Mouse (Mus musculus): ENCODE data around the gene Clba1. TPM values are rescaled to one million over a fixed set of nuclear protein-coding genes. Genes with fewer than 3 reads are reported as not detected.

The Clba1 gene
- polyA plus RNA-seq, 1 experiment from 2014 or later, result 6.1 TPM

GRCm38 (mm10) chr12:112804046-112804445 is 4.7 kb upstream of the Clba1 start:
- no peak for ATAC-seq (ENCODE audit: insufficient number of reproducible peaks, insufficient read depth, low FRiP score, low read depth)
- no peak overlapping the region for H3K9ac ChIP-seq (replicated peaks; ENCODE audit: low read depth, low read length)
- WGBS, result 42% methylated on average over 13 of the region's 13 CpGs
- H3K4me1 ChIP-seq (ENCODE audit: control insufficient read depth, insufficient read depth, low read length), result peaks cover 10% of the 10 kb centered on the region; the same call in 1 of the 2 replicates
- no peak overlapping the region for H3K4me2 ChIP-seq (replicated peaks; ENCODE audit: low read depth, low read length)
- no peaks in the 10 kb centered on the region for H3K36me3 ChIP-seq (ENCODE audit: control insufficient read depth, insufficient read depth, low read length)
- H3K27me3 ChIP-seq (ENCODE audit: control insufficient read depth, insufficient read depth, low read length), result 0 out of 2 replicates have a peak, but pooled peaks cover 6% of the 10 kb centered on the region
- H3K9me3 ChIP-seq (ENCODE audit: control insufficient read depth, low read depth, low read length), result no peaks in the 10 kb centered on the region
- H3K27ac ChIP-seq (ENCODE audit: low read length), result no peak overlapping the region
- no peak overlapping the region for H3K4me3 ChIP-seq (ENCODE audit: low read depth, low read length)

GRCm38 (mm10) chr12:112806044-112806443 is 2.7 kb upstream of the Clba1 start:
- 63% methylated on average over 6 of the region's 6 CpGs for WGBS
- no peaks in the 10 kb centered on the region for H3K36me3 ChIP-seq (ENCODE audit: control insufficient read depth, insufficient read depth, low read length)
- no peak overlapping the region for H3K4me2 ChIP-seq (replicated peaks; ENCODE audit: low read depth, low read length)
- H3K27ac ChIP-seq (ENCODE audit: low read length), result no peak overlapping the region
- H3K9me3 ChIP-seq (ENCODE audit: control insufficient read depth, low read depth, low read length), result no peaks in the 10 kb centered on the region
- H3K4me3 ChIP-seq (ENCODE audit: low read depth, low read length), result no peak overlapping the region
- no peak overlapping the region for H3K9ac ChIP-seq (replicated peaks; ENCODE audit: low read depth, low read length)
- 0 out of 2 replicates have a peak, but pooled peaks cover 6% of the 10 kb centered on the region for H3K27me3 ChIP-seq (ENCODE audit: control insufficient read depth, insufficient read depth, low read length)
- ATAC-seq (ENCODE audit: insufficient number of reproducible peaks, insufficient read depth, low FRiP score, low read depth), result no peak
- peaks cover 15% of the 10 kb centered on the region; the same call in 1 of the 2 replicates for H3K4me1 ChIP-seq (ENCODE audit: control insufficient read depth, insufficient read depth, low read length)

- H3K27me3 ChIP-seq (ENCODE audit: control insufficient read depth, insufficient read depth, low read length), result no peaks in the 10 kb centered on the region
- H3K4me1 ChIP-seq (ENCODE audit: control insufficient read depth, insufficient read depth, low read length), result peaks cover 9% of the 10 kb centered on the region; the same call in 1 of the 2 replicates
- H3K36me3 ChIP-seq (ENCODE audit: control insufficient read depth, insufficient read depth, low read length), result no peaks in the 10 kb centered on the region
- ATAC-seq (ENCODE audit: insufficient number of reproducible peaks, insufficient read depth, low FRiP score, low read depth), result no peak
- H3K9ac ChIP-seq (replicated peaks; ENCODE audit: low read depth, low read length), result no peak overlapping the region
- WGBS, result 79% methylated on average over 4 of the region's 4 CpGs
- no peak overlapping the region for H3K4me2 ChIP-seq (replicated peaks; ENCODE audit: low read depth, low read length)
- no peak overlapping the region for H3K4me3 ChIP-seq (ENCODE audit: low read depth, low read length)
- no peaks in the 10 kb centered on the region for H3K9me3 ChIP-seq (ENCODE audit: control insufficient read depth, low read depth, low read length)
- H3K27ac ChIP-seq (ENCODE audit: low read length), result no peak overlapping the region
These were observed 941 bp upstream of the Clba1 start for GRCm38 (mm10) chr12:112807796-112808195.

GRCm38 (mm10) chr12:112808212-112808586 is 538 bp upstream of the Clba1 start:
- Histone ChIP-seq H3K4me2 (replicated peaks; ENCODE audit: low read depth, low read length) (peak overlapping the region; percentile 91), H3K27ac (ENCODE audit: low read length) (no peak overlapping the region)

GRCm38 (mm10) chr12:112809641-112810040 is 904 bp downstream of the Clba1 start:
- Histone ChIP-seq H3K27me3 (ENCODE audit: control insufficient read depth, insufficient read depth, low read length) (no peaks in the 10 kb centered on the region), H3K9me3 (ENCODE audit: control insufficient read depth, low read depth, low read length) (no peaks in the 10 kb centered on the region), H3K9ac (replicated peaks; ENCODE audit: low read depth, low read length) (no peak overlapping the region), H3K4me3 (ENCODE audit: low read depth, low read length) (peak overlapping the region; percentile 54), H3K4me2 (replicated peaks; ENCODE audit: low read depth, low read length) (peak overlapping the region; percentile 91), H3K27ac (ENCODE audit: low read length) (no peak overlapping the region), H3K4me1 (ENCODE audit: control insufficient read depth, insufficient read depth, low read length) (peaks cover 9% of the 10 kb centered on the region; the same call in 1 of the 2 replicates), H3K36me3 (ENCODE audit: control insufficient read depth, insufficient read depth, low read length) (no peaks in the 10 kb centered on the region; the same call in 1 of the 2 replicates)
- 15% methylated on average over 8 of the region's 8 CpGs for WGBS
- ATAC-seq (ENCODE audit: insufficient number of reproducible peaks, insufficient read depth, low FRiP score, low read depth), result no peak

More at GRCm38 (mm10) chr12:112808212-112808586, 538 bp upstream of the Clba1 start:
- Histone ChIP-seq H3K9me3 (ENCODE audit: control insufficient read depth, low read depth, low read length) (no peaks in the 10 kb centered on the region), H3K9ac (replicated peaks; ENCODE audit: low read depth, low read length) (0 out of 2 replicates have a peak overlapping the region, but pooled peaks have one; percentile 6), H3K4me3 (ENCODE audit: low read depth, low read length) (peak overlapping the region; percentile 54), H3K27me3 (ENCODE audit: control insufficient read depth, insufficient read depth, low read length) (no peaks in the 10 kb centered on the region), H3K36me3 (ENCODE audit: control insufficient read depth, insufficient read depth, low read length) (no peaks in the 10 kb centered on the region), H3K4me1 (ENCODE audit: control insufficient read depth, insufficient read depth, low read length) (peaks cover 9% of the 10 kb centered on the region; the same call in 1 of the 2 replicates)
- WGBS, result 67% methylated on average over 5 of the region's 5 CpGs
- no peak for ATAC-seq (ENCODE audit: insufficient number of reproducible peaks, insufficient read depth, low FRiP score, low read depth)

GRCm38 (mm10) chr12:112810092-112810885 is 1.6 kb downstream of the Clba1 start:
- no peaks in the 10 kb centered on the region for H3K27me3 ChIP-seq (ENCODE audit: control insufficient read depth, insufficient read depth, low read length)
- H3K4me2 ChIP-seq (replicated peaks; ENCODE audit: low read depth, low read length), result peak overlapping the region; percentile 91; the same call in 1 of the 2 replicates
- no peak overlapping the region for H3K4me3 ChIP-seq (ENCODE audit: low read depth, low read length)
- peaks cover 9% of the 10 kb centered on the region; the same call in 1 of the 2 replicates for H3K4me1 ChIP-seq (ENCODE audit: control insufficient read depth, insufficient read depth, low read length)
- ATAC-seq (ENCODE audit: insufficient number of reproducible peaks, insufficient read depth, low FRiP score, low read depth), result no peak
- H3K36me3 ChIP-seq (ENCODE audit: control insufficient read depth, insufficient read depth, low read length), result no peaks in the 10 kb centered on the region; the same call in 1 of the 2 replicates
- H3K9me3 ChIP-seq (ENCODE audit: control insufficient read depth, low read depth, low read length), result no peaks in the 10 kb centered on the region
- H3K9ac ChIP-seq (replicated peaks; ENCODE audit: low read depth, low read length), result no peak overlapping the region
- H3K27ac ChIP-seq (ENCODE audit: low read length), result no peak overlapping the region
- 60% methylated on average over 19 of the region's 19 CpGs for WGBS

GRCm38 (mm10) chr12:112813370-112813769 is 4.6 kb downstream of the Clba1 start:
- H3K9ac ChIP-seq (replicated peaks; ENCODE audit: low read depth, low read length), result no peak overlapping the region
- H3K9me3 ChIP-seq (ENCODE audit: control insufficient read depth, low read depth, low read length), result no peaks in the 10 kb centered on the region
- no peak overlapping the region for H3K27ac ChIP-seq (ENCODE audit: low read length)
- no peak overlapping the region for H3K4me3 ChIP-seq (ENCODE audit: low read depth, low read length)
- H3K4me1 ChIP-seq (ENCODE audit: control insufficient read depth, insufficient read depth, low read length), result peaks cover 7% of the 10 kb centered on the region; the same call in 1 of the 2 replicates
- no peaks in the 10 kb centered on the region for H3K27me3 ChIP-seq (ENCODE audit: control insufficient read depth, insufficient read depth, low read length)
- peaks cover 15% of the 10 kb centered on the region for H3K36me3 ChIP-seq (ENCODE audit: control insufficient read depth, insufficient read depth, low read length)
- WGBS, result 89% methylated on average over 7 of the region's 7 CpGs
- H3K4me2 ChIP-seq (replicated peaks; ENCODE audit: low read depth, low read length), result no peak overlapping the region
- ATAC-seq (ENCODE audit: insufficient number of reproducible peaks, insufficient read depth, low FRiP score, low read depth), result no peak

- ATAC-seq (ENCODE audit: insufficient number of reproducible peaks, insufficient read depth, low FRiP score, low read depth), result no peak
- Histone ChIP-seq H3K4me2 (replicated peaks; ENCODE audit: low read depth, low read length) (no peak overlapping the region), H3K36me3 (ENCODE audit: control insufficient read depth, insufficient read depth, low read length) (peaks cover 30% of the 10 kb centered on the region), H3K9me3 (ENCODE audit: control insufficient read depth, low read depth, low read length) (no peaks in the 10 kb centered on the region), H3K27me3 (ENCODE audit: control insufficient read depth, insufficient read depth, low read length) (no peaks in the 10 kb centered on the region), H3K4me1 (ENCODE audit: control insufficient read depth, insufficient read depth, low read length) (no peaks in the 10 kb centered on the region), H3K27ac (ENCODE audit: low read length) (no peak overlapping the region; the same call in 1 of the 2 replicates), H3K4me3 (ENCODE audit: low read depth, low read length) (no peak overlapping the region), H3K9ac (replicated peaks; ENCODE audit: low read depth, low read length) (no peak overlapping the region)
- WGBS, result 71% methylated on average over 14 of the region's 14 CpGs
These were observed 6.1 kb downstream of the Clba1 start for GRCm38 (mm10) chr12:112814682-112815470.

Measured in stomach, embryonic 14.5 days (tissue).